Mouse (Mus musculus) liver, postnatal 0 days (tissue): Measurements from ENCODE around the gene Defa21. TPM values are rescaled to one million over a fixed set of nuclear protein-coding genes. Genes with fewer than 3 reads are reported as not detected.
"Not testable (repeated sequence)": the region's sequence is repeated elsewhere in the genome, so short reads cannot be mapped to it uniquely, and the experiment has no call there.

ENCODE experiments used
- ATAC-seq: fragments of 200-750 bp; cut with Nextera tagmentation; 2 replicates; pipeline ENCODE4 v1.8.0; 2017; ENCODE audit warnings: mild to moderate bottlenecking, moderate library complexity
- DNase-seq: peaks from one replicate; pipeline ENCODE4 v3.0.0-alpha.2; 2016
- H3K27ac ChIP-seq: fragments of 300-500 bp; sonication (generic); 2 replicates; pipeline ENCODE4 v1.5.1; 2014; ENCODE audit warnings: antibody characterized with exemption, moderate library complexity, mild to moderate bottlenecking, low read depth
- H3K27me3 ChIP-seq: fragments of 300-500 bp; sonication (generic); 2 replicates; pipeline ENCODE4 v1.6.1; 2014; ENCODE audit warnings: low read length, control low read depth, mixed read lengths; ENCODE audit not compliant: insufficient read depth
- H3K36me3 ChIP-seq: fragments of 300-500 bp; sonication (generic); replicated peaks from 2 replicates; pipeline ENCODE4 v1.6.1; 2014; ENCODE audit warnings: mild to moderate bottlenecking, control low read depth, low read length, moderate library complexity, mixed read lengths; ENCODE audit not compliant: insufficient read depth
- H3K4me1 ChIP-seq: fragments of 300-500 bp; sonication (generic); 2 replicates; pipeline ENCODE4 v1.6.1; 2014; ENCODE audit warnings: antibody characterized with exemption, mild to moderate bottlenecking, control low read depth; ENCODE audit not compliant: insufficient read depth
- H3K4me2 ChIP-seq: fragments of 300-500 bp; sonication (generic); 2 replicates; pipeline ENCODE4 v1.6.1; 2014; ENCODE audit warnings: low read depth, mild to moderate bottlenecking, low read length, moderate library complexity, mixed read lengths
- H3K4me3 ChIP-seq: fragments of 300-500 bp; sonication (generic); 2 replicates; pipeline ENCODE4 v1.5.1; 2014; ENCODE audit warnings: low read depth, low read length
- H3K9ac ChIP-seq: fragments of 300-500 bp; sonication (generic); replicated peaks from 2 replicates; pipeline ENCODE4 v1.6.1; 2014; ENCODE audit warnings: mild to moderate bottlenecking, moderate library complexity
- H3K9me3 ChIP-seq: fragments of 300-500 bp; sonication (generic); 2 replicates; pipeline ENCODE4 v1.6.1; 2016; ENCODE audit warnings: mild to moderate bottlenecking, control low read depth, low read length, mixed read lengths
- WGBS: fragments of 180-500 bp; shearing (Covaris S2); extraction: QIAGEN DNeasy Blood & Tissue Kit; methylation state at CpG from one replicate; pipeline ENCODE4 v1.1.7; 2014; ENCODE audit not compliant: insufficient replicate concordance; 5-methylcytosine and 5-hydroxymethylcytosine counted together
- polyA plus RNA-seq: library from polyadenylated mRNA; unstranded; fragments of >200 nt; fragmentation: Nextera tagmentation; extraction: Ambion mirVana; gene quantifications from 2 replicates; pipeline ENCODE4 v1.2.1, GENCODE M21; 2015

The Defa21 gene
- polyA plus RNA-seq, 1 experiment from 2014 or later: not detected

GRCm38 (mm10) chr8:21064738-21065137 is 39.4 kb downstream of the Defa21 start, which contains the start of gene Defa35:
Defa35 (plus strand) TSS chr8:21065038.
- not testable (repeated sequence) for H3K4me1 ChIP-seq, ATAC-seq, H3K9ac ChIP-seq, H3K9me3 ChIP-seq, H3K4me2 ChIP-seq, H3K4me3 ChIP-seq, H3K27ac ChIP-seq, H3K36me3 ChIP-seq, DNase-seq, H3K27me3 ChIP-seq
- WGBS: 70% methylated on average over 1 of the region's 1 CpGs

Other genes starting within 250 kb of the Defa21 start
- gene Defb33, start 132.9 kb upstream of the Defa21 start, polyA plus RNA-seq: not detected in 2 replicates
- not detected in 2 replicates for gene Gm15056, start 122.9 kb upstream of the Defa21 start, polyA plus RNA-seq
- not detected in 2 replicates for gene Gm6040, start 103.5 kb upstream of the Defa21 start, polyA plus RNA-seq
- not detected in 2 replicates for gene AY761185, start 80.8 kb upstream of the Defa21 start, polyA plus RNA-seq
- gene Defa23, start 29.5 kb downstream of the Defa21 start, polyA plus RNA-seq: not detected in 2 replicates
- not detected in 2 replicates for gene Defa35, start 39.5 kb downstream of the Defa21 start, polyA plus RNA-seq
- not detected in 2 replicates for gene Defa25, start 58.9 kb downstream of the Defa21 start, polyA plus RNA-seq
- gene Gm14851, start 70.5 kb downstream of the Defa21 start, polyA plus RNA-seq: not detected in 2 replicates
- not detected in 2 replicates for gene Defa30, start 109.1 kb downstream of the Defa21 start, polyA plus RNA-seq
- gene Defa22, start 136.7 kb downstream of the Defa21 start, polyA plus RNA-seq: not detected in 2 replicates
- not detected in 2 replicates for gene Defa31, start 166.1 kb downstream of the Defa21 start, polyA plus RNA-seq
- not detected in 2 replicates for gene Gm15293, start 176.0 kb downstream of the Defa21 start, polyA plus RNA-seq
- gene Gm15292, start 224.2 kb downstream of the Defa21 start, polyA plus RNA-seq: not detected in 2 replicates